Comparison of ENCODE assay signal across 8 mouse cellular contexts in the genomic region with DNA sequence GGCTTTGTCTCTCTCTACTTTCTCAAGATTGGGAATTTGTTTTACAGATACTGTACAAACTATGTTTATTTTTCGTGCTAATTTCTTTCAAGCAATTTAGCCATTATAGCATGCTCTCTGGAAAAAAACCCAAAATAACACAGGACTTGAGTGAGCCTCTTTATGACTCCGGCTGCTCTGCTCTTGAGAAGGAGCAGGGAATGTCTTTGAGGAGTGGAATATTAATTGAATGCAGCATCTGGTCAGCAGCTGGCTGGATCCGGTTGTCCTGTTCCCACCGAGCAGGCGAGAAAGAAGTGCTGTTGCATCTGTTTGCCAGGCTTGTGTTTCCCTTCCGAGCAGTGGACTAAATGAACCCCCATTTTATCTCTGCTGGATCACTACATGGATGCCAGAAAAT.
DNase-seq lines count a peak whose midpoint lies in the region; ATAC-seq and TF ChIP-seq lines count a peak whose summit lies in the region.

No protein-coding gene starts in this region.

- TF ChIP-seq CTCF in layer of hippocampus, adult 2 months (conservative IDR thresholded peaks at IDR 0.05) = no peak

- no peak overlapping the region for H3K9ac ChIP-seq in limb, embryonic 11.5 days (ENCODE audit: low read length)
- H3K9ac ChIP-seq in neural tube, embryonic 13.5 days = peak overlapping the region; percentile 18; the same call in 1 of the 2 replicates

- no peaks in the 10 kb centered on the region for H3K9me3 ChIP-seq in limb, embryonic 11.5 days (ENCODE audit: control insufficient read depth, low read length)
- no peaks in the 10 kb centered on the region for H3K9me3 ChIP-seq in neural tube, embryonic 13.5 days

- no peaks in the 10 kb centered on the region for H3K27me3 ChIP-seq in limb, embryonic 11.5 days (ENCODE audit: control insufficient read depth, insufficient read depth, low read length)
- peaks cover 25% of the 10 kb centered on the region for H3K27me3 ChIP-seq in neural tube, embryonic 13.5 days

- H3K4me1 ChIP-seq in limb, embryonic 11.5 days (ENCODE audit: control insufficient read depth, insufficient read depth, low read length) = peaks cover 11% of the 10 kb centered on the region
- peaks cover 35% of the 10 kb centered on the region for H3K4me1 ChIP-seq in neural tube, embryonic 13.5 days (replicated peaks)

- WGBS in limb, embryonic 11.5 days = 11% methylated on average over 6 of the region's 6 CpGs
- 20% methylated on average over 6 of the region's 6 CpGs for WGBS in neural tube, embryonic 13.5 days

- peak overlapping the region; percentile 50; the same call in 1 of the 2 replicates for H3K27ac ChIP-seq in limb, embryonic 11.5 days (replicated peaks; ENCODE audit: low read depth, low read length)
- H3K27ac ChIP-seq in neural tube, embryonic 13.5 days (replicated peaks) = peak overlapping the region; percentile 54
- H3K27ac ChIP-seq in layer of hippocampus, adult 2 months = no peak overlapping the region

- peak; percentile 15 for DNase-seq in kidney, adult 9 months
- no peak for DNase-seq in kidney, adult 18-20 months
- peak; percentile 87 for DNase-seq in forelimb bud, embryonic 11.5 days (ENCODE audit: low read depth, low spot score)
- DNase-seq in limb, embryonic 11.5 days (ENCODE audit: low spot score) = peak; percentile 80
- DNase-seq in liver = no peak
- DNase-seq in layer of hippocampus, adult 2 months (ENCODE audit: low spot score in 2 of 2) = no peak

- no peak overlapping the region for H3K4me3 ChIP-seq in limb, embryonic 11.5 days (ENCODE audit: low read depth, low read length)
- H3K4me3 ChIP-seq in neural tube, embryonic 13.5 days = no peak overlapping the region
- no peak overlapping the region for H3K4me3 ChIP-seq in layer of hippocampus, adult 2 months

- H3K36me3 ChIP-seq in limb, embryonic 11.5 days (ENCODE audit: control insufficient read depth, insufficient read depth, low read length) = no peaks in the 10 kb centered on the region
- H3K36me3 ChIP-seq in neural tube, embryonic 13.5 days = no peaks in the 10 kb centered on the region

- peak overlapping the region; percentile 32; the same call in 1 of the 2 replicates for H3K4me2 ChIP-seq in limb, embryonic 11.5 days (ENCODE audit: low read depth, severe bottlenecking)
- H3K4me2 ChIP-seq in neural tube, embryonic 13.5 days = peak overlapping the region; percentile 35

- 0 out of 2 replicates have a peak, but pooled peaks have one; percentile 51 for ATAC-seq in limb, embryonic 11.5 days (ENCODE audit: insufficient number of reproducible peaks, low FRiP score, low TSS enrichment, low read depth)
- ATAC-seq in neural tube, embryonic 13.5 days (ENCODE audit: low read depth) = peak; percentile 32
- ATAC-seq in monocyte, adult 5-6 weeks (replicated peaks; ENCODE audit: insufficient number of reproducible peaks, low FRiP score, low TSS enrichment, poor library complexity, severe bottlenecking) = no peak

Comparison
In these comparisons a context has a peak if more than half of its experiments do, and no peak if none do; other contexts are left out.
1. DNase-seq: peak in kidney, adult 9 months (single experiment), forelimb bud, embryonic 11.5 days (single experiment) and limb, embryonic 11.5 days (single experiment); none in kidney, adult 18-20 months (single experiment), liver (single experiment) and layer of hippocampus, adult 2 months (0 of 2).